Comparison of ENCODE assay signal across 9 mouse cellular contexts in the genomic region with DNA sequence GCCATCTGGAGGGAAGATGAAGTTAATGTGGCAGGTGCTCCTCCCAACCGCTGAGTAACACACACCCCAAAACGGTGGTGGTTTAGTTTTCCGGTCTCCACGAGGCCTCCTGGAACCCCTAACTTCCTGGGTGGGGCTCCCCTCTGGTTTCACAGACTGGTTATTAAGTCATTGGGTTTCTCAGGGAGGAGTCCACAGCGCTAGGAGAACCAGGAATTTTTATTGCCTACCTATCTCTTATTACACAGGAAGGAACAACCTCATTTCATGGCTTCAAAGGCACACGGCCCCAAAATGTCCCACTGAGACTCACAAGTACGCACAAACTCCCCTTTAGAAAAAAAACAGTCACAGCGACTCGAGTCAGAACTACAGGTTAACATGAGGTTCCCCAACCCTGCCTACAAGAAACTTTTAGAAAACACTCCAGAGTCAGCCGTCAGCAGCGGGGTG. TPM values are rescaled to one million over a fixed set of nuclear protein-coding genes. Genes with fewer than 3 reads are reported as not detected.
DNase-seq lines count a peak whose midpoint lies in the region; ATAC-seq and TF ChIP-seq lines count a peak whose summit lies in the region.
"Had no signal": no experiment of that assay in that cellular context is flagged by ENCODE, and none has a peak within 500 bp of the region (broad histone marks: within the 10 kb centered on the region; RNA-seq: fewer than 3 reads in every experiment).

No protein-coding gene starts in this region.

- no peak for TF ChIP-seq POLR2A in small intestine, adult 2 months (IDR thresholded peaks at IDR 0.05; ENCODE audit: low read depth, low read length)

- peak; percentile 14 for DNase-seq in liver
- DNase-seq in R1 (ENCODE audit: low read depth, low spot score), result peak; percentile 21
- DNase-seq in intestine, embryonic 14.5 days (ENCODE audit: low spot score), result peak; percentile 64
- DNase-seq in left cerebral cortex, adult 8-10 months (ENCODE audit: low spot score in 2 of 2), result no peak
- DNase-seq in cerebellum, adult 11 months, result no peak
- DNase-seq in spleen, postnatal 14 days (ENCODE audit: low spot score in 2 of 2), result no peak
- DNase-seq: layer of hippocampus, postnatal 36 days had no signal

- H3K4me1 ChIP-seq in liver, embryonic 12.5 days, result peaks cover 22% of the 10 kb centered on the region
- peaks cover 20% of the 10 kb centered on the region for H3K4me1 ChIP-seq in intestine, embryonic 14.5 days (replicated peaks; ENCODE audit: control insufficient read depth, insufficient read depth, low read length)
- H3K4me1 ChIP-seq in small intestine, adult 2 months (ENCODE audit: control insufficient read depth, insufficient read depth, insufficient read length, low read length), result peaks cover 21% of the 10 kb centered on the region

- peaks cover 99% of the 10 kb centered on the region for H3K36me3 ChIP-seq in liver, embryonic 12.5 days
- peaks cover 38% of the 10 kb centered on the region for H3K36me3 ChIP-seq in intestine, embryonic 14.5 days (ENCODE audit: control insufficient read depth, insufficient read depth, low read length)
- peaks cover 95% of the 10 kb centered on the region for H3K36me3 ChIP-seq in small intestine, adult 2 months (ENCODE audit: control insufficient read depth, insufficient read depth, low read length)

- 51% methylated on average over 11 of the region's 11 CpGs for WGBS in liver, embryonic 12.5 days (ENCODE audit: insufficient replicate concordance)
- 46% methylated on average over 11 of the region's 11 CpGs for WGBS in intestine, embryonic 14.5 days
- 20% methylated on average over 11 of the region's 11 CpGs for WGBS in small intestine, adult 2 months

- no peak overlapping the region for H3K27ac ChIP-seq in liver, embryonic 12.5 days
- peak overlapping the region; percentile 48; the same call in 1 of the 2 replicates for H3K27ac ChIP-seq in intestine, embryonic 14.5 days (ENCODE audit: low read depth)
- peak overlapping the region; percentile 17 for H3K27ac ChIP-seq in small intestine, adult 2 months (ENCODE audit: insufficient read depth, low read depth, low read length)

- ATAC-seq in liver, embryonic 12.5 days, result no peak
- peak; percentile 38; the same call in 1 of the 2 replicates for ATAC-seq in intestine, embryonic 14.5 days (replicated peaks; ENCODE audit: low FRiP score, low TSS enrichment, low read depth)

- no peak overlapping the region for H3K4me3 ChIP-seq in liver, embryonic 12.5 days
- H3K4me3 ChIP-seq in intestine, embryonic 14.5 days (ENCODE audit: low read depth, low read length), result no peak overlapping the region
- H3K4me3 ChIP-seq in small intestine, adult 2 months (ENCODE audit: low read depth, low read length), result no peak overlapping the region

- no peaks in the 10 kb centered on the region for H3K27me3 ChIP-seq in liver, embryonic 12.5 days (replicated peaks)
- H3K27me3 ChIP-seq in intestine, embryonic 14.5 days (replicated peaks; ENCODE audit: control insufficient read depth, insufficient read depth, low read length), result no peaks in the 10 kb centered on the region
- no peaks in the 10 kb centered on the region for H3K27me3 ChIP-seq in small intestine, adult 2 months (ENCODE audit: control insufficient read depth, insufficient read depth, low read length)

- no peak overlapping the region for H3K4me2 ChIP-seq in liver, embryonic 12.5 days
- no peak overlapping the region for H3K4me2 ChIP-seq in intestine, embryonic 14.5 days (ENCODE audit: low read length)

- no peaks in the 10 kb centered on the region for H3K9me3 ChIP-seq in liver, embryonic 12.5 days (replicated peaks)
- no peaks in the 10 kb centered on the region for H3K9me3 ChIP-seq in intestine, embryonic 14.5 days (ENCODE audit: control insufficient read depth, low read length)

- no peak for TF ChIP-seq CTCF in small intestine, adult 2 months (IDR thresholded peaks at IDR 0.05; ENCODE audit: extremely low read depth, insufficient read length, insufficient replicate concordance, low read depth, low read length)

- H3K9ac ChIP-seq in liver, embryonic 12.5 days, result no peak overlapping the region
- H3K9ac ChIP-seq in intestine, embryonic 14.5 days (ENCODE audit: low read length), result no peak overlapping the region

RNA-seq across cellular contexts. Expression of a gene that starts 38.8 kb away (rescaled TPM):
- polyA plus RNA-seq in liver, embryonic 12.5 days (2016; fragmentation: Nextera tagmentation; extraction: Ambion mirVana), result 67.9 and 72.4 TPM in 2 replicates
- 159 and 176 TPM in 2 replicates for polyA plus RNA-seq in intestine, embryonic 14.5 days (2014; fragmentation: Nextera tagmentation; extraction: Ambion mirVana)
- 95.0 and 368 TPM in 2 replicates for polyA plus RNA-seq in small intestine, adult 2 months (2012; rRNA removed)
- total RNA-seq in left cerebral cortex, adult 8-10 months (2022), result 10 to 100 TPM; 37.9 to 48.8 (median 40.2) TPM

Comparison
In these comparisons a context has a peak if more than half of its experiments do, and no peak if none do; other contexts are left out.
1. DNase-seq: peak in liver (single experiment), R1 (single experiment) and intestine, embryonic 14.5 days (single experiment); none in left cerebral cortex, adult 8-10 months (0 of 2), cerebellum, adult 11 months (single experiment) and spleen, postnatal 14 days (0 of 2).